In the genomic region with DNA sequence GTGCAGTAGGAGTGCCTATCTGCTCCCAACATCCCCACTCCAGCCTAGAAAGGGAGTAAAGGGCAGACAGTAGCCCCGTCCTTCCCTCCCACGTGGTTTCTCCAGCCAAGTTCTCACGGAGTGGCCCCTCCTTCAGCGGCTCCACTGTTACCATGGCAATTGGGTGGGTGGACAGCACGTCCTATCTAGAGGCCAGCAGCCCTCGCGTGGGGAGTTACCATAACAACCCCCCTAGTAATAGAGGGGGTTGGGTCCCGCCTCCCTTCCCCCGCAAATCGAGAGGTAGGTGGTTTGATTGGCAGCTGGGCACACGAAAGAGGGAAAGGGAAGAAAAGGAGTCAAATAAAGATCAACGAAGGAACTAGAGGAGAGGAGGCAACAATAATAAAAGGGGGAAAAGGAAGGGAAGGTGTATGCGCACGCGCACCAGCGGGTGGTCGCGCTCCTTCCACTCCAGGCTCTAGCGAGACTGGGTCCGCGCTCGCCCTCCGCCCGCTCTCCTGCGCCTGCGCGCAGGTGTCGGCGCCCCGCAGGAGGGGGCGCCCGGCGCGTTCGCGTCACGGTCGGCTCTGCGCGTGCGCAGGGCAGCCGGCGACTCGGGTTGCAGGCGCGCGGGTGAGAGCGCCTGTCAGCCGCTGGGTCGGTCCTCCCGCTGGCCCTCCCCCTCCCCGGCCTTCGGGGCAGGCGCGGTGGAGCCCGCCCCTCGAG, we compare ENCODE assay signal across 8 mouse cellular contexts. TPM values are rescaled to one million over a fixed set of nuclear protein-coding genes. Genes with fewer than 3 reads are reported as not detected.
DNase-seq lines count a peak whose midpoint lies in the region; ATAC-seq and TF ChIP-seq lines count a peak whose summit lies in the region.

Mink1 (plus strand) TSS at position 595 of the 708 bp plus-strand sequence.

- TF ChIP-seq CTCF in small intestine, adult 2 months (IDR thresholded peaks at IDR 0.05; ENCODE audit: extremely low read depth, insufficient read length, insufficient replicate concordance, low read depth, low read length), result no peak

- H3K9me3 ChIP-seq in embryonic facial prominence, embryonic 13.5 days, result no peaks in the 10 kb centered on the region
- H3K9me3 ChIP-seq in limb, embryonic 10.5 days (replicated peaks), result no peaks in the 10 kb centered on the region
- H3K9me3 ChIP-seq in midbrain, embryonic 12.5 days, result no peaks in the 10 kb centered on the region

- peak within 1 kb of the TSS; percentile 87 for H3K9ac ChIP-seq in embryonic facial prominence, embryonic 13.5 days
- peak within 1 kb of the TSS; percentile 87 for H3K9ac ChIP-seq in midbrain, embryonic 12.5 days (replicated peaks)

- peak; percentile 92 for DNase-seq in 3T3-L1 (ENCODE audit: low read depth, low spot score)
- peak; percentile 93 to 95 for DNase-seq in adrenal gland, postnatal 36 days
- peak; percentile 87 to 92 for DNase-seq in heart, adult 18-20 months
- peak; percentile 87 for DNase-seq in kidney, adult 18-20 months
- peak; percentile 93 for DNase-seq in limb, embryonic 10.5 days (ENCODE audit: low spot score)

- peak within 1 kb of the TSS; percentile 93 for H3K4me3 ChIP-seq in embryonic facial prominence, embryonic 13.5 days
- peak within 1 kb of the TSS; percentile 93 for H3K4me3 ChIP-seq in limb, embryonic 10.5 days
- peak within 1 kb of the TSS; percentile 91 for H3K4me3 ChIP-seq in midbrain, embryonic 12.5 days
- H3K4me3 ChIP-seq in small intestine, adult 2 months (ENCODE audit: low read depth, low read length), result peak within 1 kb of the TSS; percentile 75

- peak within 1 kb of the TSS; percentile 89 for H3K27ac ChIP-seq in embryonic facial prominence, embryonic 13.5 days
- H3K27ac ChIP-seq in limb, embryonic 10.5 days, result peak within 1 kb of the TSS; percentile 96
- peak within 1 kb of the TSS; percentile 85 for H3K27ac ChIP-seq in midbrain, embryonic 12.5 days (replicated peaks)
- H3K27ac ChIP-seq in small intestine, adult 2 months (ENCODE audit: insufficient read depth, low read depth, low read length), result peak within 1 kb of the TSS; percentile 58

- TF ChIP-seq POLR2A in small intestine, adult 2 months (IDR thresholded peaks at IDR 0.05; ENCODE audit: low read depth, low read length), result peak; percentile 46

- H3K27me3 ChIP-seq in embryonic facial prominence, embryonic 13.5 days, result no peaks in the 10 kb centered on the region
- no peaks in the 10 kb centered on the region for H3K27me3 ChIP-seq in limb, embryonic 10.5 days (ENCODE audit: low read depth, poor library complexity, severe bottlenecking)
- H3K27me3 ChIP-seq in midbrain, embryonic 12.5 days, result no peaks in the 10 kb centered on the region
- no peaks in the 10 kb centered on the region for H3K27me3 ChIP-seq in small intestine, adult 2 months (ENCODE audit: control insufficient read depth, insufficient read depth, low read length)

- WGBS in embryonic facial prominence, embryonic 13.5 days, result under 1% methylated on average over 41 of the region's 57 CpGs
- under 1% methylated on average over 56 of the region's 57 CpGs for WGBS in limb, embryonic 10.5 days
- under 1% methylated on average over 36 of the region's 57 CpGs for WGBS in midbrain, embryonic 12.5 days
- WGBS in small intestine, adult 2 months, result under 1% methylated on average over 57 of the region's 57 CpGs

- H3K36me3 ChIP-seq in embryonic facial prominence, embryonic 13.5 days, result peaks cover 5% of the 10 kb centered on the region
- peaks cover 7% of the 10 kb centered on the region; the same call in 1 of the 2 replicates for H3K36me3 ChIP-seq in limb, embryonic 10.5 days
- H3K36me3 ChIP-seq in midbrain, embryonic 12.5 days, result no peaks in the 10 kb centered on the region
- H3K36me3 ChIP-seq in small intestine, adult 2 months (ENCODE audit: control insufficient read depth, insufficient read depth, low read length), result 0 out of 2 replicates have a peak, but pooled peaks cover under 1% of the 10 kb centered on the region

- H3K4me2 ChIP-seq in embryonic facial prominence, embryonic 13.5 days, result peak within 1 kb of the TSS; percentile 85
- peak within 1 kb of the TSS; percentile 98 for H3K4me2 ChIP-seq in midbrain, embryonic 12.5 days (replicated peaks)

- ATAC-seq in embryonic facial prominence, embryonic 13.5 days (ENCODE audit: insufficient number of reproducible peaks, insufficient read depth, low FRiP score, low TSS enrichment, low read depth), result peak; percentile 83
- ATAC-seq in midbrain, embryonic 12.5 days (ENCODE audit: low FRiP score, low read depth), result peak; percentile 94

- H3K4me1 ChIP-seq in embryonic facial prominence, embryonic 13.5 days, result peaks cover 23% of the 10 kb centered on the region
- H3K4me1 ChIP-seq in limb, embryonic 10.5 days, result peaks cover 43% of the 10 kb centered on the region
- peaks cover 37% of the 10 kb centered on the region for H3K4me1 ChIP-seq in midbrain, embryonic 12.5 days
- H3K4me1 ChIP-seq in small intestine, adult 2 months (ENCODE audit: control insufficient read depth, insufficient read depth, insufficient read length, low read length), result peaks cover 7% of the 10 kb centered on the region; the same call in 1 of the 2 replicates

RNA-seq across cellular contexts. Expression of gene Mink1, which starts in this region (rescaled TPM):
- 10 to 100 TPM; 39.2 to 42.6 TPM for total RNA-seq in adrenal gland, postnatal 36 days (2021)
- 14.6 and 16.5 TPM in 2 replicates for polyA plus RNA-seq in embryonic facial prominence, embryonic 13.5 days (2015; fragmentation: Nextera tagmentation; extraction: Ambion mirVana)
- total RNA-seq in heart, adult 18-20 months (2021), result 10 to 100 TPM; 41.3 to 48.0 TPM
- polyA plus RNA-seq in limb, embryonic 10.5 days (2016; fragmentation: Nextera tagmentation; extraction: Ambion mirVana), result 15.1 and 17.2 TPM in 2 replicates
- polyA plus RNA-seq in midbrain, embryonic 12.5 days (2016; fragmentation: Nextera tagmentation; extraction: Ambion mirVana), result 14.7 and 16.8 TPM in 2 replicates
- 43.6 and 82.0 TPM in 2 replicates for polyA plus RNA-seq in small intestine, adult 2 months (2012; rRNA removed)

Comparison
In these comparisons a context has a peak if more than half of its experiments do, and no peak if none do; other contexts are left out.
1. Peak in every context shown above with its lines: DNase-seq, ATAC-seq, H3K4me3 ChIP-seq and H3K27ac ChIP-seq.